Mouse (Mus musculus) spleen, postnatal 14 days (tissue): ENCODE data around the gene Trpv4.

Experiments
- DNase-seq, 2 experiments: peaks; one replicate each; pipeline ENCODE4 v3.0.0; 2021 to 2022; ENCODE audit warnings: low spot score in 2 of 2

The Trpv4 gene

GRCm38 (mm10) chr5:114667228-114667856 lies 9.1 kb upstream of the Trpv4 start:
- DNase-seq: peak; percentile 98 to 99

DNA sequence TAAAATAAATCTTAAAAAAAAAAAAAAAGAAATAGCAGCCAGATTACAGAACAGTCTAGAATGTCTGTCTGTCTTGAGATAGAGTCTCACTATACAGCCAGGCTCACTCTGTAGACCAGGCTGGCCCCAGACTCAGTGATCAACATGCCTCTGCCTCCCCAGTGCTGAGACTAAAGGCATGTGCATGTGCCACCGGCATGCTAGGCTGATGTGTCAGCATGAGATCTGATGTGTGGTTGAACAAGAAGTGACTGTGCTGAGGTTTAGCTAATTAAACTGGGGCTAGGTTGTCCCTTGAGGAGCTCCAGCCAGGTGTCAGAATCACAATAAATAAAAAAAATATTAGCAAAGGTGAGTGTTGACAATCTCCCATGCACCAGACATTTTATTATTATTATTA lies 8.4 kb upstream of the Trpv4 start:
- DNase-seq: no peak

GRCm38 (mm10) chr5:114664750-114665149 lies 6.5 kb upstream of the Trpv4 start:
- DNase-seq: no peak

DNA sequence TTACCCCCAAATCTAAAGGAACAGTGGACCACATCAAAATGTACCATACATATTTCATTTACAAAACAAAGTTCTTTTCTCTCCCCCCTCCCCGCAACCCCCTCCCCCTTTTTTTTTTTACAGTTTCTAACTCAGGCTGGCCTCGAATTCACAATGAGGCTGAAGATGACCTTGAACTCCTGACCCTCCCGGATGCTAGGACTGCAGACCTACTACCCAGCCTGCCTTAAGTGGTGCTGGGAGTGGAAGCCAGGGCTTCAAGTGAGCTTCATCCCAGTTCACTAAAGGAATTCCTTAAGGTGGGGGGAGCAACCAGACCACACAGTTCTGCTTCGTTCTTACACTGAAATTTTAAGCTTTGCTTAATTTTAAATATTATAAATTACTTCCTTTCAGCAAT lies 5.9 kb upstream of the Trpv4 start:
- DNase-seq: no peak

DNA sequence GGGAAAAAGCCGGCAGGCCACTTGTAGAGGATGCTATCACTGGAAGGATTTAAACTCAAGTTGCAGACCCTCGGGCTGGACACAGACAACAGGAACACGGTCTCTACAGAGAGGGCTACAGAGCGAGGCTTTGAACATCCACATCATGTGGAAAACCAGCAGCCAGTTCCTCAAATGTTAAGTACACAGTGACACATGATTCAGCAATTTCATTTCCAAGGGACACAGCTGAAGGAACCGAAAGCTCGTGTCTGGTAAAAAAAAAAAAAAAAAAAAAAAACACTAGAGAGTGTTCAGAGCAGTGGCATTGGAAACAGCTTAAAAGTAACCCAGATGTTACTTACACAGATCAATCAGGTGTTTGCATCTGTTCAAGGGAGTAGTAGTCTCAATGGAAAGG lies 2.8 kb upstream of the Trpv4 start:
- no peak for DNase-seq

DNA sequence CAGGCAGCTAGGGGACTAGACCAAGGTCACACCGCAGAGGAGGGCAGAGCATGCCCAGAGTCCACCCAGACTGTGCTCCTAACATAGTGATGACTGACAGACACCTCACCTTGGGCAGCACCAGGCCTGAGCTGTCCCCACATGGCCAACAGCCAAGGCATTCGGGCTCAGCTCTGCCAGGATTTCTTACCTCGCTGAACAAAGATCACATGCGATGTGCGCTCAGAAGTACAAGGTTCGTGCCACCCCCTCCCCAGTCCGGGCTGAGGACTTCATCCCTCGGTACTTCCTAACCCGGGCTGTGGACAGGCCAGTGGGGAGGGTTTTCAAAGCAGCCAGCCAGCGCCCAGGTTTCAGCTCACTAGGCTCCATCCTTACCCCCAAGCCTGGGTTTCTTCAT lies 795 bp downstream of the Trpv4 start:
- DNase-seq: no peak

- DNase-seq: no peak
These were observed 1.9 kb downstream of the Trpv4 start for GRCm38 (mm10) chr5:114656305-114656704.

DNA sequence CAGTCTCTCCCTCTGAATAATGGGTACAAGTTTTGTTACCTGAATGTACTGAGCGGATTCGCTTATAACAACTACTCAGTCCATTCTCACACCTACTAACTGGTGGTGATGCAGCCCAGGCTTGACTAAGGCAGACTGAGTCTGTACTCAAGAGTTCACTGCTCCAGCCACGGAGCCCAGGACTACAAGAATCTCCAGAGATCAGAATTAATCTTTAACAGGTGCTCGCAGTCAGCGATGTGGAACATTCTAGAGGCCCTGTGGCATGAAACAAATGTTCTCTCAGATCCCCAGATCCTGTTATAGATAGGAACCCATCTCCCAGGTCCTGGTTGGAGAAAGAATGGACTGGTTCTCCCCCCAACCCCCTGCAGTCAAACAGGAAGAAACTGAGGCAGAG lies 2.5 kb downstream of the Trpv4 start:
- DNase-seq: no peak

GRCm38 (mm10) chr5:114653656-114654437 lies 4.4 kb downstream of the Trpv4 start:
- DNase-seq: no peak

DNA sequence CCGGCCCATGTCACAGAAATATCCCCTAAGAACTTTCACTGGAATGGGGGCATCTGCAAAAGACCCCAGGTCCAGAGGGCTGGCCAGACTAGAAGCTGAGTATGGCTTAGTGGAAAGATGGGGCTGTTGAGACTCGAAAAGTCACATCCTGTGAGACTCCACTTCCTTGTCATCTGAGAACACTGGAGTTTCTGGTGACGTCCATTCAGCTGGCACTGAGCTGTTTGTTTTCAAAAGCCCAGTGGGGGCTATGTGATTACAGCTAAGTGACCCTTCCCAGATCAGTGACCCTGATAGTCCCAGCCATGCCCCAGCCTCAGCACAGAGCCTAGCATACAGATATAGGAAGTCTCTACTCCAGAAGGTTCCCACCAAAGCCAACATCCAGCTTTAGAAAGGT lies 6.8 kb downstream of the Trpv4 start:
- DNase-seq: no peak

DNA sequence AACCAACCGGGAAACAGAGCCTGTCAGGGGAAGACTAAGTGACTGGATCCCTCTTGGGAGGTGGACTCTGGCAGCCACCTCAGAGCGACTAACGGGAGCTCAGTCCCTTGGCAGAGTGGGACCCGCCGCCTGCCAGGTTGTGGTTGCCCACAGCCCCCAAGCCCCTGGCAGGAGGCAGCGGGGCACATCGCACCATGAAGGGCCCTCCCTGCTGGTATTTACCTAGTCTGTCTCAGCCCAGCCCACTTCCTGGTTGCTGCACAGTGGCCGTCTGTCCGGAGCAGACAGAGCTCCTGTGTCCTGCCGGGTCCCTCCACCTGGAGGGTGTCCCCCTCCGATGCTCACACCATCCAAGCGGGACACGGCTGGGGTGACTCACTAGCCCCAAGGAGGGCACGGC lies 7.2 kb downstream of the Trpv4 start:
- DNase-seq: no peak

DNA sequence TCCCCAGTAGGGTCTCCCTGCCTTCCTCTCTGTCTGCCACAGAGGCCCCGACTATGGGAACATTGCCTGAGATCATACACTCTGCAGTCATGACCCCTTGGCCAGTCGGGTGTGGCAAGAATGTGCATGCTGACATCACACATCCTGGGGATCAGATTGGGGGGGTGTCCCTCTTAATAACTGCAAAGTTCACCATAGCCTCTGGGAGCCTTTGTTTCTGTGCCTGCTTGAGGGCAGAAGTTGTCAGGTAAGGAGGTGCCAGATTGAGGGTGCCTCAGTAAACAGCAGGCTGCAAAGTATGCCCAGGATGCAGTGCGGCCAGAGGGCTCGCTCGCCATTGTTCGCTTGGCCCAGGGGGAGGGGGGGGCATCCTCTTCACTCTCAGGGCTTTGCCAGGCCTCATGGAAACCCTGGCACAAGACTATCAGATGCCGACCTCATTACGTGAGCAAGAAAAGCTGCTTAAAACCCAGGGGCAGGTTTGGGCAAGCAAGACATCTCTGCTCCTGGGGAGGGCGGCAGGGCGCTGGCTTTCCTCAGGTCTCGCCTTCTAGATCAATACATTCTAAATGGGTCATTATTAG lies 9.4 kb downstream of the Trpv4 start:
- DNase-seq: no peak

GRCm38 (mm10) chr5:114647211-114647974 lies 10.8 kb downstream of the Trpv4 start:
- DNase-seq: no peak

- DNase-seq: no peak
These were observed 12.3 kb downstream of the Trpv4 start for GRCm38 (mm10) chr5:114645916-114646315.

DNA sequence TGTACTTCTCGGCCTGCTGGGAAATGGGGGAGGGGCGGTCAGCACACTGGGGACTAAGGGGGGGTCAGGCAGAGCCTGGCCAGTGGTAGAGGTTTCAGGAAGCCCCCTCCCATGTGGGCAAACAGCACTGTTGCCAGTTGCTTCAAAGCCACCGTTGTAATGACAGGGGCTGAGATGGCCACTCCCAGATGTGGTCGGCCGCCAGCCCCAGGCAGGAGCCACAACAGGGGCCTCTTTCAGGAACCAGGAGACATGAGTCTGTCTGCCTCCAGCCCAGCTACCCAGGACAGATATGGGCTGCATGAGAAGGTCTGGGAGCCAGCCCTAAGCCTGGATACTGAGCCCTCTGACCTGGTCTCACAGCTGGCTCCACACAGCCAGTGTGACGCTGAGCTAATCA lies 13.3 kb downstream of the Trpv4 start:
- no peak for DNase-seq

DNA sequence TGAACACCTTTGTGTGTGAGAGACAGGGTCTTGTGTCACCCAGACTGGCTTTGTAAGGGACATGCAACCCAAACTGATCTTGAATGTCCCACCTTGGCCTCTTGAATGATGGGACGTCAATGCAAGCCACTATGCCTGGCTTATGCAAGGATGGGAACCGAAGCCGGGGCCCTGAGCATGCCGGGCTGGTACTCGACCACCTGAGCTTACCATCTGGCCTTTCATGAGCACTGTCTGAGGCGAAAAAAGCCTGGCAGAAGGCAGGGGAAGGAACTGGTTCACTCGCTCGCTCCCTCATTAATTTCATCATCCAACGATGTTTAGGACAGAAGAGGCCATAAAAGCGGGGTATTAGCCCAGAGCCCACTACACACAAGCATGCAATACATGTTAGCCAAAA lies 17.4 kb downstream of the Trpv4 start:
- no peak for DNase-seq

DNA sequence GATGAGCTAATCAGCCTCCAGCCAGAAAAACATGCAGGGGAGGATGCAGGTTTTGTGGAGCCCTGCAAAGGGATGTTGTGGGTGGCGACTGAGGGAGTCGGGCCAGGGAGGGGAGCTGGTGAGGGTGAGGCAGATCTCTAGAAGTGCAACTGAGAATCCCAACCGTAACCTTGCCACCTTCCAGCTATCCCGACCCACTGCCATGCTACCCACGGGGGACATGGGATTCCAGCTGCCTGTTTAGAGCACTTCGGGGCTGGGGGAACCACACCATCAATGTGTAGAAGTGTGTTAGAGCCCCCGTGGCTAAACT lies 18.6 kb downstream of the Trpv4 start:
- no peak for DNase-seq

DNA sequence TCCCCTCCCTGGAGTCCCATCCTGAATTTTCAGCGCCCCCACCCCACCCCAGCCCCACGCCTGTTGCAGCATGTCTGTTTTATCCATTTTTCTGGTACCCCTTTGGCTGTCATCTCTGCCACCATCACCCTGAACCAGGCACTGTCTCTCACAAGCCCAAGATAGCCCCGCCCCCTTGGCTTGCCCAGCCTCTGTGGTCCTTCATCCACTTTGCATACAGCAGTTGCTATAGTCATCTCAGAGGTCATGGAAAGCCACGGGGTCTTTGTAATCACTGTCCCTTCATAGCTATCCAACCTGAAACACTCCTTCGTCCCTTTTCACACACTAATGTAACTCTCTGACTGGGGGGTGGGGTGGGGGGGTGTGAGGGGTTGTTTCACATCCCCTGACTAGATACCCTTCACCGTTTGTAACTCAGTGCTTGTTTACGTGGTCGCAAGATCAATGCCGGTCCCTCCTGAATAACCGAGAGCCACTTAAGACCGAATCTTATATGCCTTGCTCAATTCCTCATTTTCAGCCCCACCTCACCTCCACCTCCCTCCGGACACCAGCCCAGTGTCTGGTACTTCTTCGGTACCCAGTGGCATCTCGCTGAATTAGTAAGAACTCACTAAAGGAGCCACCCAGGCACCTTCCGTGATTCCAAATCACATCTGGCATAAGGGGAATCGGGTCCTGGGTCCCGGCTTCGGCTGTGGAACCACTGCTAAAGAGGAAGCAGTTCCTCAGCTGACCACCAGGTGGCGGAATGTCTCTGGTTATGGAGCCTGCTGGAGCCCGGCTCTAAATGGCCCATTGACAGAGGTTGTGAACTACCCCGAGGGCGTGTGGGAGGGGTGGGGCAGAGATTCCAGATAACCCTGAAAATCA lies 19.2 kb downstream of the Trpv4 start:
- peak; percentile 67 to 83 for DNase-seq

GRCm38 (mm10) chr5:114636091-114636490 lies 22.1 kb downstream of the Trpv4 start:
- DNase-seq: no peak

DNA sequence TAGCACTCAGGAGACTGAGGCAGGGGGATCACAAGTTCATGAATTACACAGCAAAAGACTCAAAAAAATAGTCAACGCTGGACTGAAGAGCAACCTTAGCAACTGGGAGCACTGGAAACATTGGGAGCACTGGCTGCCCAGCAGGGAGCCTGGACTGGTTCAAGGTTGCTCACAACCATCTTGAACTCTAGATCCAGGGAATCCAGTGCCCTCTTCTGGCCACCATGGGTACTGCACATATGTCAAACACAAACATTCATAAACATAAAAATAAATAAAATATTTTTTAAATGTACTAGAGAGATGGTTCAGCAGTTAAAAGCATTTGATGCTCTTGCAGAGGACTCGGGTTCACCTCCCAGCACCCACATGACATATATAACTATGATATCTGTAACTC lies 26.9 kb downstream of the Trpv4 start:
- DNase-seq: peak in 1 of 2 experiments; percentile 29

GRCm38 (mm10) chr5:114625590-114625989 lies 32.6 kb downstream of the Trpv4 start:
- peak in 1 of 2 experiments; percentile 71 for DNase-seq

GRCm38 (mm10) chr5:114620305-114620704 lies 37.9 kb downstream of the Trpv4 start:
- DNase-seq: no peak
